Mouse (Mus musculus): ENCODE measurements around the gene Tmem259.

GRCm38 (mm10) chr10:80025044-80025347, 40.9 kb upstream of the Tmem259 start:
- TF ChIP-seq EP300 (IDR thresholded peaks at IDR 0.05; ENCODE audit: low read depth) (no peak), CTCF (IDR thresholded peaks at IDR 0.05; ENCODE audit: low read depth) (no peak)
